ENCODE assay signal across 28 mouse cellular contexts in genomic region chr12:32075831-32076715, GRCm38 (mm10). TPM values are rescaled to one million over a fixed set of nuclear protein-coding genes. Genes with fewer than 3 reads are reported as not detected.
DNase-seq lines count a peak whose midpoint lies in the region; ATAC-seq and TF ChIP-seq lines count a peak whose summit lies in the region.
"Had no signal": no experiment of that assay in that cellular context is flagged by ENCODE, and none has a peak within 500 bp of the region (broad histone marks: within the 10 kb centered on the region; RNA-seq: fewer than 3 reads in every experiment).

No protein-coding gene starts in this region.

- H3K27ac ChIP-seq in lung, postnatal 0 days (ENCODE audit: low read length): no peak overlapping the region
- H3K27ac ChIP-seq in brown adipose tissue, adult 24 weeks (replicated peaks; ENCODE audit: low read depth, low read length): peak overlapping the region; percentile 98
- H3K27ac ChIP-seq: embryonic facial prominence, embryonic 12.5 days; embryonic facial prominence, embryonic 15.5 days; gastrocnemius, adult 2 months; heart, embryonic 15.5 days; hindbrain, embryonic 14.5 days; hindbrain, postnatal 0 days had no signal

- no peak for ATAC-seq in lung, postnatal 0 days
- ATAC-seq: activated CD4-positive, CD25-positive, alpha-beta regulatory T cell, adult 4 months; forebrain, embryonic 14.5 days; forebrain, postnatal 0 days; hindbrain, postnatal 0 days; inflammation-experienced regulatory T-cells, adult 6 months had no signal

- no peak for TF ChIP-seq EP300 in lung, postnatal 0 days (IDR thresholded peaks at IDR 0.05)

- intact Hi-C loops in heart, postnatal 25 days (cut with DNase I): no loop called here

- no peaks in the 10 kb centered on the region for H3K9me3 ChIP-seq in lung, postnatal 0 days (ENCODE audit: low read length)
- H3K9me3 ChIP-seq: embryonic facial prominence, embryonic 12.5 days; embryonic facial prominence, embryonic 15.5 days; heart, embryonic 15.5 days had no signal

- peak; percentile 74 for DNase-seq in heart, adult 11 months
- DNase-seq in heart, postnatal 25 days (ENCODE audit: low spot score): no peak
- peak; percentile 27 for DNase-seq in lung, postnatal 0 days (ENCODE audit: low spot score)
- DNase-seq in lung, postnatal 10 days: no peak
- peak; percentile 16 for DNase-seq in 3T3-L1 (ENCODE audit: low read depth, low spot score)
- DNase-seq in B cell, adult 2 months: no peak
- DNase-seq: adrenal gland, postnatal 10 days; adrenal gland, postnatal 36 days; cerebellum, adult 11 months; cerebellum, adult 2 months; cerebellum, adult 9-11 months; cerebellum, postnatal 25 days; forebrain, postnatal 0 days; gastrocnemius, adult 2 months; gastrocnemius, postnatal 14 days; heart, adult 18-20 months; heart, postnatal 10 days; heart, postnatal 4 days had no signal

- no peaks in the 10 kb centered on the region for H3K4me1 ChIP-seq in lung, postnatal 0 days (ENCODE audit: insufficient read depth, low read depth, low read length)
- H3K4me1 ChIP-seq in brown adipose tissue, adult 24 weeks (ENCODE audit: control insufficient read depth, insufficient read depth, insufficient read length, low read length): peaks cover 3% of the 10 kb centered on the region; the same call in 1 of the 2 replicates
- H3K4me1 ChIP-seq: embryonic facial prominence, embryonic 12.5 days; embryonic facial prominence, embryonic 15.5 days; heart, embryonic 15.5 days had no signal

- H3K36me3 ChIP-seq in lung, postnatal 0 days (ENCODE audit: insufficient read depth, low read length): no peaks in the 10 kb centered on the region
- H3K36me3 ChIP-seq: embryonic facial prominence, embryonic 12.5 days; embryonic facial prominence, embryonic 15.5 days; heart, embryonic 12.5 days; heart, embryonic 15.5 days had no signal

- no peak overlapping the region for H3K9ac ChIP-seq in lung, postnatal 0 days (replicated peaks; ENCODE audit: low read depth)
- H3K9ac ChIP-seq: embryonic facial prominence, embryonic 12.5 days; embryonic facial prominence, embryonic 15.5 days; forebrain, postnatal 0 days; heart, embryonic 12.5 days; heart, embryonic 15.5 days; hindbrain, embryonic 14.5 days had no signal

- whole genome bisulfite sequencing in lung, postnatal 0 days: 65% methylated on average over 10 of the region's 10 CpGs

- H3K4me2 ChIP-seq in lung, postnatal 0 days (replicated peaks; ENCODE audit: low read depth, low read length): no peak overlapping the region
- H3K4me2 ChIP-seq: embryonic facial prominence, embryonic 12.5 days; embryonic facial prominence, embryonic 15.5 days; heart, embryonic 12.5 days; heart, embryonic 15.5 days; hindbrain, embryonic 14.5 days had no signal

- H3K27me3 ChIP-seq in lung, postnatal 0 days (replicated peaks; ENCODE audit: insufficient read depth, low read length): no peaks in the 10 kb centered on the region
- H3K27me3 ChIP-seq: embryonic facial prominence, embryonic 12.5 days; embryonic facial prominence, embryonic 15.5 days; heart, embryonic 12.5 days; heart, embryonic 15.5 days had no signal

- H3K4me3 ChIP-seq in lung, postnatal 0 days (ENCODE audit: low read depth, low read length): no peak overlapping the region
- H3K4me3 ChIP-seq in brown adipose tissue, adult 24 weeks (ENCODE audit: insufficient read depth, low read depth, low read length): 0 out of 2 replicates have a peak overlapping the region, but pooled peaks have one; percentile 16
- H3K4me3 ChIP-seq: embryonic facial prominence, embryonic 12.5 days; embryonic facial prominence, embryonic 15.5 days; gastrocnemius, adult 2 months; heart, embryonic 12.5 days; heart, embryonic 15.5 days had no signal

- TF ChIP-seq CTCF in lung, postnatal 0 days (IDR thresholded peaks at IDR 0.05): no peak

RNA-seq across cellular contexts. Expression of gene Prkar2b, which starts 15.0 kb away (rescaled TPM):
- total RNA-seq in heart, postnatal 25 days (2021): 1 to 10 TPM; 5.3 to 6.2 TPM
- 11.0 and 13.3 TPM in 2 replicates for polyA plus RNA-seq in lung, postnatal 0 days (2015; fragmentation: Nextera tagmentation; extraction: Ambion mirVana)
- polyA plus RNA-seq in brown adipose tissue, adult 24 weeks (2012; ENCODE audit: insufficient read depth, insufficient read length, missing spikeins): 809 and 945 TPM in 2 replicates

Comparison
In these comparisons a context has a peak if more than half of its experiments do, and no peak if none do; other contexts are left out.
1. DNase-seq: peak in heart, adult 11 months (single experiment), lung, postnatal 0 days (single experiment) and 3T3-L1 (single experiment); none in heart, postnatal 25 days (single experiment), lung, postnatal 10 days (single experiment) and B cell, adult 2 months (0 of 2).
2. RNA of gene Prkar2b, which starts 15.0 kb away (polyA plus RNA-seq): 809 to 945 TPM in brown adipose tissue, adult 24 weeks; 11.0 to 13.3 TPM in lung, postnatal 0 days; every median in the first group is over 10 times any median in the second.